Mouse (Mus musculus): ENCODE measurements around the gene Olfr293. TPM values are rescaled to one million over a fixed set of nuclear protein-coding genes. Genes with fewer than 3 reads are reported as not detected.

The Olfr293 gene
- not detected for total RNA-seq (2023)

DNA sequence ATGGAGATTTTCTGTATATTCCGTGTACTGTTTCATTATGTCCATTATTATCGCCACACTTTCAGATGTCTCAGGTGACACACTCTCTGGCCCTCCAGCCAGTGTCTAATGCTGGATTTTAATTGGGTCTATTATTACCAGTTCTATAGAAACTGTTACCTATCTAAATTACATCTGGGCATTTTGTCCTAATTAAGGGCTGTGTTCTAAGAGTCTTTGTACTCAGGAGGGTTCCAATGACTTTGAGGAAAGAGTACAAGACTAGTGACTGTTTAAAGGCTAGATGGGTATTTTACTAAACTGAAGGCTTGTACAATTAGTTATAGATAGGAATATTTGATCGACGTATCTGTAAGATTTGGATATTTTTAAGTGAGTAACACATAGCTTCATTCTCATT, at the start of gene Olfr293:
Gene Olfr293, plus strand, starts transcription at position 301 of the 400 bp plus-strand sequence.

DNA sequence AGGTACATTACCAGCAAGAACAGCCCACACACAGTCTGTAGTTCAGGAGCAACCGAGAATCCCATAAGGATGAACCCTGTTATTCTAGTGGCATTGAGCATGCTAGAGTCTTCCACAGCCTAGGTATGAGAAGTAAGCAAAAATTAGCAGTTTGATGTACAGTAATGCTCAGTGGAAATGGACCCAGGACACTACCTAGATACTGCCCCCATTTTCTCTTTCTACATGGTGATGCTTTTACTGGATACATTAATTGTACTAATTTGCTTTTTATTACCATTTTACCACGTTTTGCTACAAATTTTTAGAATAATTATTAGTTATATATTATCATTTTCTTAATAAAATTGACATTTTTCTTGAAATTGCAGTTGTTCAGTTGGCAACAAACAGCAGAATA, 32.3 kb upstream of the Olfr293 start, which contains the start of gene Olfr294:
Gene Olfr294, minus strand, starts transcription at position 101 of the 400 bp plus-strand sequence.

DNA sequence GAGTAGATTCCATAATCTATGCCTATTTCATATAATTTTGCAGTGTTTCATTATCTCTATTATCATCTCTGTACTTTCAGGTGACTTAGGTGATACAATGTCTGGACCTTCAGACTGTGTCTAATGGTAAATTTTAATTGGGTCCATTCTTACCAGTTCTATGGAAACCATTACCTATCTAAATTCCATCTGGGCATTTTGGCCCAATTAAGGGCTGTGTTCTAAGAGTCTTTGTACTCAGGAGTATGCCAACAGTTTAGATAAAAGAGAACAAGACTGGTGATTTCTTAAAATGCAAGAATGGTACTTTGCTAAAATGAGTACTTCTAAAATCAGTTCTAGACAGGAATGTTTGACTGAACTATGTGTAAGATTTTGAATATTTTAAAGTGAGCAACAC, 39.2 kb downstream of the Olfr293 start, which contains the start of gene Olfr292:
Gene Olfr292, plus strand, starts transcription at position 301 of the 400 bp plus-strand sequence.

Other genes starting within 250 kb of the Olfr293 start
- not detected for gene Olfr301, start 245.2 kb upstream of the Olfr293 start, total RNA-seq (2023)
- gene Olfr299, start 189.1 kb upstream of the Olfr293 start, total RNA-seq (2023): not detected
- gene Olfr298, start 156.6 kb upstream of the Olfr293 start, total RNA-seq (2023): not detected
- not detected for gene Olfr297, start 129.1 kb upstream of the Olfr293 start, total RNA-seq (2023)
- not detected for gene Olfr295, start 65.2 kb upstream of the Olfr293 start, total RNA-seq (2023)
- gene Olfr294, start 32.4 kb upstream of the Olfr293 start, total RNA-seq (2023): not detected
- not detected for gene Olfr292, start 39.3 kb downstream of the Olfr293 start, total RNA-seq (2023)
- gene Folh1, start 126.9 kb downstream of the Olfr293 start, total RNA-seq (2023): not detected
- gene Vmn2r77, start 146.0 kb downstream of the Olfr293 start, total RNA-seq (2023): not detected

Measured in neutrophil, adult 59 days (primary cell).